Comparison of ENCODE assay signal across 10 mouse cellular contexts in the genomic region with DNA sequence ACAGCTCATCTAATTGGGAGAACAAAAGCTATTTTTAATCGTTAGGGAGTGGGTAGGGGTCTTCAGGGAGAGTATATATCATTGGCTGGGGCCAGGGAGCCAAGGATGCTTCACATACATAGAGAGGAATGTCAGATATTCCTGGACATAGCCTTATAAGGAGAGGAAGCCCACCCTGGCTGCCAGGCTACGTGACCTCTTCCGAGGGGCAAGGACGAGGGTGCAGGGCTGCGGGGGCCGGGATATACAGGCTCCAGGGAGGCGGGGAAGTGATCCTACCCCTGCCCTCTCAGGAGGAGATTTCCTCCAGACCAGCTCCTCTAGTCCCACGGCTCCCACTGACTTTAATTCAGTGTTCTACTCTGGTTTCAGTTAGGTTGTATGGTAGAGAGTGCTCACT. TPM values are rescaled to one million over a fixed set of nuclear protein-coding genes. Genes with fewer than 3 reads are reported as not detected.
DNase-seq lines count a peak whose midpoint lies in the region; ATAC-seq lines count a peak whose summit lies in the region.
"Had no signal": no experiment of that assay in that cellular context is flagged by ENCODE, and none has a peak within 500 bp of the region (broad histone marks: within the 10 kb centered on the region; RNA-seq: fewer than 3 reads in every experiment).

No protein-coding gene starts in this region.

- intact Hi-C loops in heart, postnatal 36 days (cut with DNase I), result no loop called here

- 0 out of 2 replicates have a peak, but pooled peaks cover 5% of the 10 kb centered on the region for H3K36me3 ChIP-seq in heart, embryonic 11.5 days (ENCODE audit: control insufficient read depth, insufficient read depth, low read length)
- H3K36me3 ChIP-seq in midbrain, embryonic 10.5 days, result no peaks in the 10 kb centered on the region
- H3K36me3 ChIP-seq in midbrain, embryonic 11.5 days (ENCODE audit: control insufficient read depth, insufficient read depth, low read length), result no peaks in the 10 kb centered on the region
- H3K36me3 ChIP-seq in limb, embryonic 12.5 days, result peaks cover 30% of the 10 kb centered on the region

- peak overlapping the region; percentile 53 for H3K9ac ChIP-seq in heart, embryonic 11.5 days (ENCODE audit: low read depth, low read length)
- H3K9ac ChIP-seq in midbrain, embryonic 11.5 days (ENCODE audit: low read length), result no peak overlapping the region
- H3K9ac ChIP-seq in limb, embryonic 12.5 days (replicated peaks), result no peak overlapping the region
- H3K9ac ChIP-seq: hindbrain, embryonic 14.5 days had no signal

- H3K4me2 ChIP-seq in heart, embryonic 11.5 days, result peak overlapping the region; percentile 36
- H3K4me2 ChIP-seq in midbrain, embryonic 11.5 days, result no peak overlapping the region
- H3K4me2 ChIP-seq in limb, embryonic 12.5 days, result peak overlapping the region; percentile 46
- H3K4me2 ChIP-seq: hindbrain, embryonic 14.5 days had no signal

- peak overlapping the region; percentile 94 for H3K27ac ChIP-seq in heart, embryonic 11.5 days (ENCODE audit: low read depth, low read length)
- no peak overlapping the region; the same call in 1 of the 2 replicates for H3K27ac ChIP-seq in midbrain, embryonic 10.5 days (replicated peaks)
- H3K27ac ChIP-seq in midbrain, embryonic 11.5 days (ENCODE audit: low read depth, low read length), result no peak overlapping the region
- H3K27ac ChIP-seq in limb, embryonic 12.5 days, result peak overlapping the region; percentile 86
- H3K27ac ChIP-seq: hindbrain, embryonic 14.5 days had no signal

- no peak for DNase-seq in heart, postnatal 36 days
- DNase-seq in midbrain, embryonic 10.5 days (ENCODE audit: low spot score), result peak; percentile 37
- no peak for DNase-seq in midbrain, embryonic 11.5 days (ENCODE audit: low spot score, missing footprints)
- DNase-seq in cerebellum, postnatal 14 days, result no peak
- DNase-seq in cerebellum, adult 9-11 months, result no peak
- DNase-seq in lung, adult 18-20 months, result no peak
- DNase-seq: retina, postnatal 1 day had no signal

- H3K27me3 ChIP-seq in heart, embryonic 11.5 days (ENCODE audit: control insufficient read depth, insufficient read depth, low read length), result no peaks in the 10 kb centered on the region
- H3K27me3 ChIP-seq in midbrain, embryonic 10.5 days (ENCODE audit: low read depth, poor library complexity, severe bottlenecking), result peaks cover 6% of the 10 kb centered on the region; the same call in 1 of the 2 replicates
- no peaks in the 10 kb centered on the region for H3K27me3 ChIP-seq in midbrain, embryonic 11.5 days (ENCODE audit: control insufficient read depth, insufficient read depth, low read length)
- H3K27me3 ChIP-seq in limb, embryonic 12.5 days, result no peaks in the 10 kb centered on the region

- H3K9me3 ChIP-seq in heart, embryonic 11.5 days (replicated peaks; ENCODE audit: control insufficient read depth, low read length), result no peaks in the 10 kb centered on the region
- no peaks in the 10 kb centered on the region for H3K9me3 ChIP-seq in midbrain, embryonic 10.5 days (replicated peaks)
- no peaks in the 10 kb centered on the region for H3K9me3 ChIP-seq in midbrain, embryonic 11.5 days (ENCODE audit: control insufficient read depth, low read length)
- peaks cover 5% of the 10 kb centered on the region; the same call in 1 of the 2 replicates for H3K9me3 ChIP-seq in limb, embryonic 12.5 days

- no peak overlapping the region for H3K4me3 ChIP-seq in heart, embryonic 11.5 days (ENCODE audit: low read depth, low read length)
- no peak overlapping the region for H3K4me3 ChIP-seq in midbrain, embryonic 10.5 days
- H3K4me3 ChIP-seq in midbrain, embryonic 11.5 days (ENCODE audit: low read depth, low read length), result no peak overlapping the region
- no peak overlapping the region for H3K4me3 ChIP-seq in limb, embryonic 12.5 days (replicated peaks)

- H3K4me1 ChIP-seq in heart, embryonic 11.5 days (ENCODE audit: control insufficient read depth, insufficient read depth, low read length), result peaks cover 49% of the 10 kb centered on the region
- peaks cover 16% of the 10 kb centered on the region for H3K4me1 ChIP-seq in midbrain, embryonic 10.5 days
- no peaks in the 10 kb centered on the region for H3K4me1 ChIP-seq in midbrain, embryonic 11.5 days (ENCODE audit: control insufficient read depth, insufficient read depth, low read length)
- H3K4me1 ChIP-seq in limb, embryonic 12.5 days (replicated peaks), result peaks cover 43% of the 10 kb centered on the region

- ATAC-seq in heart, embryonic 11.5 days (replicated peaks; ENCODE audit: insufficient number of reproducible peaks, low FRiP score, low TSS enrichment), result peak; percentile 74
- no peak for ATAC-seq in midbrain, embryonic 11.5 days (ENCODE audit: low FRiP score)
- ATAC-seq in limb, embryonic 12.5 days (ENCODE audit: insufficient number of reproducible peaks, insufficient read depth, low FRiP score, low TSS enrichment, low read depth), result peak; percentile 30; the same call in 1 of the 2 replicates

- 12% methylated on average over 8 of the region's 8 CpGs for WGBS in heart, embryonic 11.5 days (ENCODE audit: insufficient replicate concordance)
- 63% methylated on average over 8 of the region's 8 CpGs for WGBS in midbrain, embryonic 10.5 days
- WGBS in midbrain, embryonic 11.5 days, result 57% methylated on average over 8 of the region's 8 CpGs
- WGBS in limb, embryonic 12.5 days, result 20% methylated on average over 8 of the region's 8 CpGs

RNA-seq across cellular contexts. Expression of gene Igf2r, which starts 10.7 kb away (rescaled TPM):
- polyA plus RNA-seq in heart, embryonic 11.5 days (2014; fragmentation: Nextera tagmentation; extraction: Ambion mirVana), result 199 and 238 TPM in 2 replicates
- 100 to 1,000 TPM; 109 to 113 TPM for total RNA-seq in heart, postnatal 36 days (2021)
- 16.3 and 18.0 TPM in 2 replicates for polyA plus RNA-seq in midbrain, embryonic 10.5 days (2016; fragmentation: Nextera tagmentation; extraction: Ambion mirVana)
- polyA plus RNA-seq in midbrain, embryonic 11.5 days (2014; fragmentation: Nextera tagmentation; extraction: Ambion mirVana), result 13.3 and 14.9 TPM in 2 replicates
- 43.1 and 48.1 TPM in 2 replicates for polyA plus RNA-seq in limb, embryonic 12.5 days (2016; fragmentation: Nextera tagmentation; extraction: Ambion mirVana)

Comparison
In these comparisons a context has a peak if more than half of its experiments do, and no peak if none do; other contexts are left out.
1. H3K27ac ChIP-seq: peak in heart, embryonic 11.5 days (single experiment) and limb, embryonic 12.5 days (single experiment); none in midbrain, embryonic 10.5 days (single experiment) and midbrain, embryonic 11.5 days (single experiment).